Mouse (Mus musculus) bone marrow, adult 2 months (tissue): ENCODE measurements around the gene Catsper4.

ENCODE experiments used
- CTCF ChIP-seq: fragments of 200-500 bp; IDR thresholded peaks from 2 replicates; pipeline ENCODE4 v1.5.1; 2011; ENCODE audit warnings: low read length, control low read depth; ENCODE audit not compliant: control insufficient read depth, insufficient read depth
- POLR2A ChIP-seq: fragments of 200-500 bp; IDR thresholded peaks from 2 replicates; pipeline ENCODE4 v1.6.1; 2011; ENCODE audit warnings: low read depth, mild to moderate bottlenecking, control low read depth, low read length, borderline replicate concordance; ENCODE audit not compliant: control insufficient read depth

DNA sequence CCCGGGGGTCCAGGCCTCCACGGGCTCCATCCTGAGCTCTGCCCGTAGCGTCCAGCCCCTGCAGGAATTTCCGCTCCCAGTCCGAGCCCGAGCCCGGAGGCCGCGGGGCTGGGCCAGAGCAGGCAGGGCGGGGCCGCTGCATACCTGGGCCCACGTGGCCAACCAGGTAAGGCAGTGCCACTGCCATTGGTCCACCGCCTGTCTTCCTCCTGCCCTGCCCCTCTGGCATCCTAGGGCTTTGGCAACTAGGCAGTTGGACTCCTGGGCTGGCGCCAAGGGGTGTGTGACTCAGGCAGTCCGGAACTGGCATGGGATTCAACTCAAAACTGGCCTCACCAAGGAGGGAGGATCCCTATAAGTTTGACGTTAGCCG lies 11.1 kb upstream of the Catsper4 start, which contains the start of gene Cnksr1:
- TF ChIP-seq CTCF (no peak), POLR2A (no peak)
